Comparison of ENCODE assay signal across 26 mouse cellular contexts in genomic region chr12:108159863-108160262, GRCm38 (mm10). TPM values are rescaled to one million over a fixed set of nuclear protein-coding genes. Genes with fewer than 3 reads are reported as not detected.
DNase-seq lines count a peak whose midpoint lies in the region; ATAC-seq and TF ChIP-seq lines count a peak whose summit lies in the region.
"Had no signal": no experiment of that assay in that cellular context is flagged by ENCODE, and none has a peak within 500 bp of the region (broad histone marks: within the 10 kb centered on the region; RNA-seq: fewer than 3 reads in every experiment).

No protein-coding gene starts in this region.

- DNase-seq in kidney, postnatal 0 days (ENCODE audit: low spot score): no peak
- DNase-seq in midbrain, postnatal 0 days (ENCODE audit: low spot score): no peak
- no peak for DNase-seq in midbrain, embryonic 14.5 days
- DNase-seq in ZHBTc4 (ENCODE audit: low read depth, low spot score): peak; percentile 13
- no peak for DNase-seq in embryo, embryonic 10 days (ENCODE audit: low spot score)
- DNase-seq: adrenal gland, postnatal 25 days; B cell, adult 2 months; cerebellum, adult 11-12 months; cerebellum, adult 9-11 months; gastrocnemius, postnatal 25 days; heart, postnatal 10 days; kidney, postnatal 36 days; layer of hippocampus, postnatal 36 days; lung, postnatal 4 days; right cerebral cortex, adult 18-20 months; thymus, adult 18-20 months; thymus, postnatal 25 days had no signal

- no peak overlapping the region for H3K9ac ChIP-seq in kidney, postnatal 0 days (ENCODE audit: low read depth, low read length)
- H3K9ac ChIP-seq in kidney, embryonic 15.5 days: no peak overlapping the region
- no peak overlapping the region for H3K9ac ChIP-seq in midbrain, postnatal 0 days (replicated peaks; ENCODE audit: low read length, poor library complexity, severe bottlenecking)
- H3K9ac ChIP-seq in midbrain, embryonic 14.5 days (replicated peaks; ENCODE audit: low read length): no peak overlapping the region
- H3K9ac ChIP-seq: forebrain, embryonic 12.5 days; heart, embryonic 13.5 days; hindbrain, embryonic 15.5 days; liver, embryonic 15.5 days; midbrain, embryonic 15.5 days had no signal

- H3K27me3 ChIP-seq in kidney, postnatal 0 days (ENCODE audit: insufficient read depth, low read length): no peaks in the 10 kb centered on the region
- H3K27me3 ChIP-seq in kidney, embryonic 15.5 days: no peaks in the 10 kb centered on the region
- H3K27me3 ChIP-seq in midbrain, postnatal 0 days (ENCODE audit: insufficient read depth, low read length): no peaks in the 10 kb centered on the region
- no peaks in the 10 kb centered on the region for H3K27me3 ChIP-seq in midbrain, embryonic 14.5 days (ENCODE audit: control insufficient read depth, insufficient read depth, low read length)
- H3K27me3 ChIP-seq: forebrain, embryonic 12.5 days; heart, embryonic 13.5 days; hindbrain, embryonic 15.5 days; liver, embryonic 15.5 days; midbrain, embryonic 15.5 days; Patski had no signal

- H3K27ac ChIP-seq in kidney, postnatal 0 days: no peak overlapping the region
- H3K27ac ChIP-seq in kidney, embryonic 15.5 days: no peak overlapping the region
- no peak overlapping the region for H3K27ac ChIP-seq in midbrain, postnatal 0 days (ENCODE audit: low read depth, low read length)
- no peak overlapping the region for H3K27ac ChIP-seq in midbrain, embryonic 14.5 days (replicated peaks; ENCODE audit: low read depth, low read length)
- H3K27ac ChIP-seq: forebrain, embryonic 12.5 days; heart, embryonic 13.5 days; hindbrain, embryonic 15.5 days; liver, embryonic 15.5 days; midbrain, embryonic 15.5 days; stomach, postnatal 0 days had no signal

- peaks cover 31% of the 10 kb centered on the region for H3K36me3 ChIP-seq in kidney, postnatal 0 days (ENCODE audit: insufficient read depth, low read length)
- H3K36me3 ChIP-seq in kidney, embryonic 15.5 days: peaks cover 87% of the 10 kb centered on the region
- peaks cover 17% of the 10 kb centered on the region for H3K36me3 ChIP-seq in midbrain, postnatal 0 days (ENCODE audit: insufficient read depth, low read length)
- peaks cover 60% of the 10 kb centered on the region for H3K36me3 ChIP-seq in midbrain, embryonic 14.5 days (ENCODE audit: control insufficient read depth, insufficient read depth, low read length)

- H3K4me2 ChIP-seq in kidney, postnatal 0 days (ENCODE audit: low read length): no peak overlapping the region
- no peak overlapping the region for H3K4me2 ChIP-seq in kidney, embryonic 15.5 days
- H3K4me2 ChIP-seq in midbrain, postnatal 0 days (ENCODE audit: low read depth, low read length, poor library complexity, severe bottlenecking): no peak overlapping the region
- H3K4me2 ChIP-seq in midbrain, embryonic 14.5 days (ENCODE audit: low read length): no peak overlapping the region
- H3K4me2 ChIP-seq: forebrain, embryonic 12.5 days; heart, embryonic 13.5 days; hindbrain, embryonic 15.5 days; liver, embryonic 15.5 days; midbrain, embryonic 15.5 days had no signal

- no peak overlapping the region for H3K4me3 ChIP-seq in kidney, postnatal 0 days (replicated peaks; ENCODE audit: low read depth, low read length)
- H3K4me3 ChIP-seq in kidney, embryonic 15.5 days (replicated peaks): no peak overlapping the region
- H3K4me3 ChIP-seq in midbrain, postnatal 0 days (ENCODE audit: low read depth, low read length): no peak overlapping the region
- H3K4me3 ChIP-seq in midbrain, embryonic 14.5 days (replicated peaks; ENCODE audit: low read depth, low read length): no peak overlapping the region
- H3K4me3 ChIP-seq: forebrain, embryonic 12.5 days; heart, embryonic 13.5 days; hindbrain, embryonic 15.5 days; liver, embryonic 15.5 days; midbrain, embryonic 15.5 days had no signal

- no peak for ATAC-seq in kidney, postnatal 0 days (replicated peaks; ENCODE audit: low FRiP score, low read depth)
- no peak for ATAC-seq in kidney, embryonic 15.5 days (replicated peaks; ENCODE audit: low FRiP score)
- no peak for ATAC-seq in midbrain, postnatal 0 days (ENCODE audit: low FRiP score)
- no peak for ATAC-seq in midbrain, embryonic 14.5 days (ENCODE audit: low FRiP score, low TSS enrichment)
- no peak for ATAC-seq in frontal cortex, adult (ENCODE audit: low TSS enrichment)
- ATAC-seq: midbrain, embryonic 15.5 days; Patski had no signal

- H3K9me3 ChIP-seq in kidney, postnatal 0 days (replicated peaks; ENCODE audit: low read length): no peaks in the 10 kb centered on the region
- no peaks in the 10 kb centered on the region for H3K9me3 ChIP-seq in kidney, embryonic 15.5 days (replicated peaks)
- no peaks in the 10 kb centered on the region for H3K9me3 ChIP-seq in midbrain, postnatal 0 days (ENCODE audit: low read length)
- no peaks in the 10 kb centered on the region for H3K9me3 ChIP-seq in midbrain, embryonic 14.5 days (ENCODE audit: control insufficient read depth, low read length)
- H3K9me3 ChIP-seq: forebrain, embryonic 12.5 days; heart, embryonic 13.5 days; hindbrain, embryonic 15.5 days; liver, embryonic 15.5 days; midbrain, embryonic 15.5 days had no signal

- no peaks in the 10 kb centered on the region for H3K4me1 ChIP-seq in kidney, postnatal 0 days (replicated peaks; ENCODE audit: insufficient read depth, low read length)
- no peaks in the 10 kb centered on the region for H3K4me1 ChIP-seq in kidney, embryonic 15.5 days
- H3K4me1 ChIP-seq in midbrain, postnatal 0 days (ENCODE audit: insufficient read depth, low read length): no peaks in the 10 kb centered on the region
- H3K4me1 ChIP-seq in midbrain, embryonic 14.5 days (ENCODE audit: control insufficient read depth, insufficient read depth, low read length): no peaks in the 10 kb centered on the region
- H3K4me1 ChIP-seq: forebrain, embryonic 12.5 days; heart, embryonic 13.5 days; hindbrain, embryonic 15.5 days; liver, embryonic 15.5 days; midbrain, embryonic 15.5 days had no signal

- TF ChIP-seq CTCF in kidney, postnatal 0 days (IDR thresholded peaks at IDR 0.05; ENCODE audit: low read depth): peak; percentile 18; the same call in 1 of the 2 replicates
- peak; percentile 31; the same call in 1 of the 2 replicates for TF ChIP-seq CTCF in midbrain, postnatal 0 days (IDR thresholded peaks at IDR 0.05)

RNA-seq across cellular contexts. Expression of gene Setd3, which starts 19.3 kb away (rescaled TPM):
- polyA plus RNA-seq in kidney, postnatal 0 days (2015; fragmentation: Nextera tagmentation; extraction: Ambion mirVana): 74.3 and 80.6 TPM in 2 replicates
- polyA plus RNA-seq in kidney, embryonic 15.5 days (2015; fragmentation: Nextera tagmentation; extraction: Ambion mirVana): 87.1 and 87.2 TPM in 2 replicates
- total RNA-seq in midbrain, postnatal 0 days (2014; rRNA removed): 74.6 and 95.5 TPM in 2 replicates
- 88.1 and 91.2 TPM in 2 replicates for polyA plus RNA-seq in midbrain, postnatal 0 days (2015; fragmentation: Nextera tagmentation; extraction: Ambion mirVana)
- polyA plus RNA-seq in midbrain, embryonic 14.5 days (2014; fragmentation: Nextera tagmentation; extraction: Ambion mirVana): 75.5 and 93.3 TPM in 2 replicates

RNA-seq across cellular contexts. Expression of gene Ccnk, which starts 19.5 kb away (rescaled TPM):
- polyA plus RNA-seq in kidney, postnatal 0 days (2015; fragmentation: Nextera tagmentation; extraction: Ambion mirVana): 2.8 and 3.3 TPM in 2 replicates
- 3.2 and 3.7 TPM in 2 replicates for polyA plus RNA-seq in kidney, embryonic 15.5 days (2015; fragmentation: Nextera tagmentation; extraction: Ambion mirVana)
- total RNA-seq in midbrain, postnatal 0 days (2014; rRNA removed): 12.1 and 27.6 TPM in 2 replicates
- polyA plus RNA-seq in midbrain, postnatal 0 days (2015; fragmentation: Nextera tagmentation; extraction: Ambion mirVana): 2.1 and 2.2 TPM in 2 replicates
- polyA plus RNA-seq in midbrain, embryonic 14.5 days (2014; fragmentation: Nextera tagmentation; extraction: Ambion mirVana): 6.0 and 7.4 TPM in 2 replicates
